Mouse (Mus musculus): ENCODE measurements around the gene Cnpy1.

The Cnpy1 gene

GRCm38 (mm10) chr5:28245574-28245973, at the start of gene Cnpy1:
Cnpy1 (minus strand) TSS chr5:28245806.
- no peak for DNase-seq

GRCm38 (mm10) chr5:28293990-28294389, 48.4 kb upstream of the Cnpy1 start:
- peak; percentile 90 to 95 for DNase-seq

- DNase-seq, result no peak
Observed at GRCm38 (mm10) chr5:28292281-28292680, 46.7 kb upstream of the Cnpy1 start.

- no peak for DNase-seq
Observed at GRCm38 (mm10) chr5:28291118-28291850, 45.7 kb upstream of the Cnpy1 start.

- DNase-seq, result no peak
Observed at GRCm38 (mm10) chr5:28290630-28291029, 45.0 kb upstream of the Cnpy1 start.

GRCm38 (mm10) chr5:28289111-28289510, 43.5 kb upstream of the Cnpy1 start:
- DNase-seq, result peak; percentile 64 to 70

- DNase-seq, result no peak
Observed at GRCm38 (mm10) chr5:28277279-28277678, 31.7 kb upstream of the Cnpy1 start.

- DNase-seq, result no peak
Observed at GRCm38 (mm10) chr5:28272836-28273235, 27.2 kb upstream of the Cnpy1 start.

GRCm38 (mm10) chr5:28269469-28269991, 23.9 kb upstream of the Cnpy1 start:
- no peak for DNase-seq

- no peak for DNase-seq
Observed at GRCm38 (mm10) chr5:28267576-28267975, 22.0 kb upstream of the Cnpy1 start.

- no peak for DNase-seq
Observed at GRCm38 (mm10) chr5:28265653-28266052, 20.0 kb upstream of the Cnpy1 start.

- no peak for DNase-seq
Observed at GRCm38 (mm10) chr5:28263852-28264251, 18.2 kb upstream of the Cnpy1 start.

GRCm38 (mm10) chr5:28262070-28262469, 16.5 kb upstream of the Cnpy1 start:
- no peak for DNase-seq

GRCm38 (mm10) chr5:28259939-28260338, 14.3 kb upstream of the Cnpy1 start:
- no peak for DNase-seq

GRCm38 (mm10) chr5:28259385-28259784, 13.8 kb upstream of the Cnpy1 start:
- DNase-seq, result no peak

- DNase-seq, result no peak
Observed at GRCm38 (mm10) chr5:28257816-28258215, 12.2 kb upstream of the Cnpy1 start.

- DNase-seq, result no peak
Observed at GRCm38 (mm10) chr5:28252999-28253398, 7.4 kb upstream of the Cnpy1 start.

GRCm38 (mm10) chr5:28252260-28252659, 6.7 kb upstream of the Cnpy1 start:
- DNase-seq, result no peak

GRCm38 (mm10) chr5:28251211-28251764, 5.7 kb upstream of the Cnpy1 start:
- DNase-seq, result peak; percentile 76 to 82

GRCm38 (mm10) chr5:28250479-28250878, 4.9 kb upstream of the Cnpy1 start:
- no peak for DNase-seq

GRCm38 (mm10) chr5:28245121-28245520, 485 bp downstream of the Cnpy1 start:
- no peak for DNase-seq

- peak; percentile 62 to 72 for DNase-seq
Observed at GRCm38 (mm10) chr5:28243501-28244177, 2.0 kb downstream of the Cnpy1 start.

- DNase-seq, result no peak
Observed at GRCm38 (mm10) chr5:28241423-28241822, 4.2 kb downstream of the Cnpy1 start.

GRCm38 (mm10) chr5:28239829-28240228, 5.8 kb downstream of the Cnpy1 start:
- peak; percentile 45 to 50 for DNase-seq
